Mouse (Mus musculus): ENCODE data around the gene Cep44. TPM values are rescaled to one million over a fixed set of nuclear protein-coding genes. Genes with fewer than 3 reads are reported as not detected.
A peak's percentile ranks its signal among the peaks of the same experiment; 100 is the strongest.

Cep44 gene
- polyA plus RNA-seq (2014; fragmentation: Nextera tagmentation; extraction: Ambion mirVana): 49.4 and 50.1 TPM in 2 replicates

GRCm38 (mm10) chr8:56550558-56551360, at the start of gene Cep44, which contains the start of gene Fbxo8:
TSS of gene Cep44 (minus strand) at chr8:56551047.
TSS of gene Fbxo8 (plus strand) at chr8:56551090.
- Histone ChIP-seq H3K4me1 (ENCODE audit: control insufficient read depth, insufficient read depth, low read length) (peaks cover 5% of the 10 kb centered on the region; the same call in 1 of the 2 replicates), H3K9ac (ENCODE audit: low read length) (peak within 1 kb of the TSS; percentile 74), H3K27ac (replicated peaks; ENCODE audit: low read depth, low read length) (peak within 1 kb of the TSS; percentile 17), H3K36me3 (ENCODE audit: control insufficient read depth, insufficient read depth, low read length) (no peaks in the 10 kb centered on the region), H3K4me3 (ENCODE audit: low read depth, low read length) (peak within 1 kb of the TSS; percentile 96), H3K9me3 (ENCODE audit: control insufficient read depth, low read length) (no peaks in the 10 kb centered on the region), H3K4me2 (ENCODE audit: low read depth, severe bottlenecking) (peak within 1 kb of the TSS; percentile 60), H3K27me3 (ENCODE audit: control insufficient read depth, insufficient read depth, low read length) (no peaks in the 10 kb centered on the region)
- DNase-seq (ENCODE audit: low spot score) (peak; percentile 85), ATAC-seq (ENCODE audit: insufficient number of reproducible peaks, low FRiP score, low TSS enrichment, low read depth) (peak; percentile 85)
- under 1% methylated on average over 53 of the region's 53 CpGs for WGBS

GRCm38 (mm10) chr8:56591502-56591901, 40.7 kb upstream of the Cep44 start:
- Histone ChIP-seq H3K9me3 (ENCODE audit: control insufficient read depth, low read length) (no peaks in the 10 kb centered on the region), H3K27me3 (ENCODE audit: control insufficient read depth, insufficient read depth, low read length) (no peaks in the 10 kb centered on the region), H3K4me2 (ENCODE audit: low read depth, severe bottlenecking) (no peak overlapping the region), H3K9ac (ENCODE audit: low read length) (no peak overlapping the region), H3K36me3 (ENCODE audit: control insufficient read depth, insufficient read depth, low read length) (no peaks in the 10 kb centered on the region), H3K27ac (replicated peaks; ENCODE audit: low read depth, low read length) (no peak overlapping the region), H3K4me1 (ENCODE audit: control insufficient read depth, insufficient read depth, low read length) (no peaks in the 10 kb centered on the region), H3K4me3 (ENCODE audit: low read depth, low read length) (no peak overlapping the region)
- DNase-seq (ENCODE audit: low spot score): no peak
- 95% methylated on average over 5 of the region's 5 CpGs for WGBS
- ATAC-seq (ENCODE audit: insufficient number of reproducible peaks, low FRiP score, low TSS enrichment, low read depth): no peak

- Histone ChIP-seq H3K36me3 (ENCODE audit: control insufficient read depth, insufficient read depth, low read length) (no peaks in the 10 kb centered on the region), H3K27me3 (ENCODE audit: control insufficient read depth, insufficient read depth, low read length) (no peaks in the 10 kb centered on the region), H3K27ac (replicated peaks; ENCODE audit: low read depth, low read length) (no peak overlapping the region), H3K9ac (ENCODE audit: low read length) (no peak overlapping the region), H3K4me1 (ENCODE audit: control insufficient read depth, insufficient read depth, low read length) (no peaks in the 10 kb centered on the region), H3K9me3 (ENCODE audit: control insufficient read depth, low read length) (no peaks in the 10 kb centered on the region), H3K4me2 (ENCODE audit: low read depth, severe bottlenecking) (no peak overlapping the region), H3K4me3 (ENCODE audit: low read depth, low read length) (no peak overlapping the region)
- DNase-seq (ENCODE audit: low spot score): no peak
- 96% methylated on average over 1 of the region's 1 CpGs for WGBS
- ATAC-seq (ENCODE audit: insufficient number of reproducible peaks, low FRiP score, low TSS enrichment, low read depth): no peak
Measured at GRCm38 (mm10) chr8:56591084-56591483, 40.2 kb upstream of the Cep44 start.

DNA sequence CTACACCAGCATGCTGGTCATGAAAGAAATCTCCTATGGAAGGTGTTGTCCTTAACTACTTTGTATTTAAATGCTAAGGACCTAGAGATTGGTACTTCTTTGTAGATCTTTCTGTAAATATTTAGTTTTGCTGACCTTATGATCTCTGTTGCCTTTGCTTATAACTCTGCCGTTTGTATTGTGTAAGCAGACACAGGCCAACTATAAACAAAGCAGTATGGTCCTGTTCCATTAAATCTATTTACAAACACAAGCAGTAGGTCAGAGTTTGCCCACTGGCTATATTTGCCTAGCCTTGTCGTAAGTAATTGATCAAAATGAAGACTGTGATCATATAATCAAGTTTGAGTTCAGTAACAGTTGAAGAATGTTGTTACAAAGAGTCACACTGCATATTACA, 38.2 kb upstream of the Cep44 start:
- 56% methylated on average over 2 of the region's 2 CpGs for WGBS
- Histone ChIP-seq H3K9me3 (ENCODE audit: control insufficient read depth, low read length) (no peaks in the 10 kb centered on the region), H3K4me2 (ENCODE audit: low read depth, severe bottlenecking) (no peak overlapping the region), H3K27me3 (ENCODE audit: control insufficient read depth, insufficient read depth, low read length) (no peaks in the 10 kb centered on the region), H3K4me3 (ENCODE audit: low read depth, low read length) (no peak overlapping the region), H3K36me3 (ENCODE audit: control insufficient read depth, insufficient read depth, low read length) (no peaks in the 10 kb centered on the region), H3K9ac (ENCODE audit: low read length) (no peak overlapping the region), H3K4me1 (ENCODE audit: control insufficient read depth, insufficient read depth, low read length) (no peaks in the 10 kb centered on the region), H3K27ac (replicated peaks; ENCODE audit: low read depth, low read length) (no peak overlapping the region)
- DNase-seq (ENCODE audit: low spot score) (no peak), ATAC-seq (ENCODE audit: insufficient number of reproducible peaks, low FRiP score, low TSS enrichment, low read depth) (no peak)

GRCm38 (mm10) chr8:56582841-56583240, 32.0 kb upstream of the Cep44 start:
- Histone ChIP-seq H3K36me3 (ENCODE audit: control insufficient read depth, insufficient read depth, low read length) (no peaks in the 10 kb centered on the region), H3K4me2 (ENCODE audit: low read depth, severe bottlenecking) (no peak overlapping the region), H3K27ac (replicated peaks; ENCODE audit: low read depth, low read length) (no peak overlapping the region), H3K9ac (ENCODE audit: low read length) (no peak overlapping the region), H3K27me3 (ENCODE audit: control insufficient read depth, insufficient read depth, low read length) (no peaks in the 10 kb centered on the region), H3K9me3 (ENCODE audit: control insufficient read depth, low read length) (no peaks in the 10 kb centered on the region), H3K4me1 (ENCODE audit: control insufficient read depth, insufficient read depth, low read length) (no peaks in the 10 kb centered on the region), H3K4me3 (ENCODE audit: low read depth, low read length) (no peak overlapping the region)
- ATAC-seq (ENCODE audit: insufficient number of reproducible peaks, low FRiP score, low TSS enrichment, low read depth): no peak
- DNase-seq (ENCODE audit: low spot score): no peak

- Histone ChIP-seq H3K27ac (replicated peaks; ENCODE audit: low read depth, low read length) (no peak overlapping the region), H3K4me1 (ENCODE audit: control insufficient read depth, insufficient read depth, low read length) (no peaks in the 10 kb centered on the region), H3K27me3 (ENCODE audit: control insufficient read depth, insufficient read depth, low read length) (no peaks in the 10 kb centered on the region), H3K4me2 (ENCODE audit: low read depth, severe bottlenecking) (no peak overlapping the region), H3K9ac (ENCODE audit: low read length) (no peak overlapping the region), H3K9me3 (ENCODE audit: control insufficient read depth, low read length) (no peaks in the 10 kb centered on the region), H3K36me3 (ENCODE audit: control insufficient read depth, insufficient read depth, low read length) (no peaks in the 10 kb centered on the region), H3K4me3 (ENCODE audit: low read depth, low read length) (no peak overlapping the region)
- no peak for DNase-seq (ENCODE audit: low spot score)
- WGBS: 91% methylated on average over 4 of the region's 4 CpGs
- no peak for ATAC-seq (ENCODE audit: insufficient number of reproducible peaks, low FRiP score, low TSS enrichment, low read depth)
Measured at GRCm38 (mm10) chr8:56580918-56581317, 30.1 kb upstream of the Cep44 start.

DNA sequence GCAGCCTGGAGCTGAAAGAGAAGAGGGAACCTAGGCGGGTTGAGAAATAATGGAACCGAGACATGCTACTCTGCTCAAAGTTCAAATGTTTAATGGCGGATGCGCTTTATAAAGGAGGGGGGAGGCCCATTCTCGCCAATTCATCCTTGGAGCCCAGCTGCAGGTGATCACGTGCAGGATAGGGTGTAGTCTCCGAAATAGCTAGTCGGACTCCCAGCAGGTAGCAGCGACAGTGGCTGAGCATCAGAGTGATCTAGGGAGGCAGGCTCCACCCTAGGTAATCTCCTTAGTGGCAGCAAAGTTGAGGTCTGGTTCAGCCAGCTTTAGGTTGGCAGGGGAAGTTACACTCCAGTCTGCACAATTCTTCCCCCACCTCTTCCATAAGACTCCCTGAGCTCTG, 16.0 kb upstream of the Cep44 start:
- Histone ChIP-seq H3K9ac (ENCODE audit: low read length) (no peak overlapping the region), H3K27me3 (ENCODE audit: control insufficient read depth, insufficient read depth, low read length) (no peaks in the 10 kb centered on the region), H3K4me1 (ENCODE audit: control insufficient read depth, insufficient read depth, low read length) (no peaks in the 10 kb centered on the region), H3K27ac (replicated peaks; ENCODE audit: low read depth, low read length) (no peak overlapping the region), H3K4me2 (ENCODE audit: low read depth, severe bottlenecking) (no peak overlapping the region), H3K36me3 (ENCODE audit: control insufficient read depth, insufficient read depth, low read length) (no peaks in the 10 kb centered on the region), H3K9me3 (ENCODE audit: control insufficient read depth, low read length) (no peaks in the 10 kb centered on the region), H3K4me3 (ENCODE audit: low read depth, low read length) (no peak overlapping the region)
- DNase-seq (ENCODE audit: low spot score) (no peak), ATAC-seq (ENCODE audit: insufficient number of reproducible peaks, low FRiP score, low TSS enrichment, low read depth) (no peak)
- 95% methylated on average over 9 of the region's 9 CpGs for WGBS

DNA sequence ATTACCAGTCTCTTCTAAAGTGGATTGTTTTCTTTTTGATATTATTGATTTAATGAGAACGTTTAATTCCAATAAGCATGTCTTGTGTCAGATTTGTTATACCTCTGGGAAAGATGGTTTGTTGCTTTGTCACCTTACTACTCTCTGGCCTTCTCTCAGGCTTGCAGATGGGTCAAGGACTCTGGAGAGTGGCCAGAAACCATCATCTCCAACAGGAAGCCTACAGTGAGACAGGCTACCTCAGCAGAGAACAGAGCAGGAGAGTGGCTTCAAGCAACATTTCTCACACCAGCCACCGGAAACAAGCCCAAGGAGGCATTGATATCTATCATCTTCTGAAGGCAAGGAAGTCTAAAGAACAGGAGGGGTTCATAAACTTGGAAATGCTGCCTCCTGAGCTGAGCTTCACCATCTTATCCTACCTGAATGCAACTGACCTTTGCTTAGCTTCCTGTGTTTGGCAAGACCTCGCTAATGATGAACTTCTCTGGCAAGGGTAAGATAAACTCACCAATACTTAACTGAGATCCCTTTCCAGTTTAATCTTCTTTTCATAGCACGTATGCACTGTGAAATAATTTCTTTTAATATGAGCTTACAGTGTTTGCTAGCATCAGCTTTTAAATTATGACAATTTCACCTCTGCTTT, 13.7 kb upstream of the Cep44 start:
- no peak overlapping the region for H3K9ac ChIP-seq (ENCODE audit: low read length)
- no peak overlapping the region for H3K27ac ChIP-seq (replicated peaks; ENCODE audit: low read depth, low read length)
- H3K4me2 ChIP-seq (ENCODE audit: low read depth, severe bottlenecking): no peak overlapping the region
- H3K9me3 ChIP-seq (ENCODE audit: control insufficient read depth, low read length): no peaks in the 10 kb centered on the region
- no peaks in the 10 kb centered on the region for H3K27me3 ChIP-seq (ENCODE audit: control insufficient read depth, insufficient read depth, low read length)
- H3K36me3 ChIP-seq (ENCODE audit: control insufficient read depth, insufficient read depth, low read length): no peaks in the 10 kb centered on the region
- no peak overlapping the region for H3K4me3 ChIP-seq (ENCODE audit: low read depth, low read length)
- DNase-seq (ENCODE audit: low spot score) (no peak), ATAC-seq (ENCODE audit: insufficient number of reproducible peaks, low FRiP score, low TSS enrichment, low read depth) (no peak)
- WGBS: 85% methylated on average over 4 of the region's 4 CpGs
- no peaks in the 10 kb centered on the region for H3K4me1 ChIP-seq (ENCODE audit: control insufficient read depth, insufficient read depth, low read length)
